Mouse (Mus musculus) stomach, embryonic 15.5 days (tissue): ENCODE data around the gene Narfl. TPM values are rescaled to one million over a fixed set of nuclear protein-coding genes. Genes with fewer than 3 reads are reported as not detected.

Experiments
- ATAC-seq: fragments of 200-750 bp; cut with Nextera tagmentation; 2 replicates; pipeline ENCODE4 v1.8.0; 2017; ENCODE audit warnings: low read depth, moderate number of reproducible peaks, moderate TSS enrichment; ENCODE audit not compliant: insufficient read depth, low FRiP score
- H3K27ac ChIP-seq: fragments of 300-500 bp; sonication (generic); 2 replicates; pipeline ENCODE4 v1.5.1; 2015; ENCODE audit warnings: mild to moderate bottlenecking, inconsistent platforms
- H3K27me3 ChIP-seq: fragments of 300-500 bp; sonication (generic); replicated peaks from 2 replicates; pipeline ENCODE4 v1.6.1; 2015; ENCODE audit warnings: inconsistent platforms
- H3K36me3 ChIP-seq: fragments of 300-500 bp; sonication (generic); 2 replicates; pipeline ENCODE4 v1.6.1; 2015; ENCODE audit warnings: inconsistent platforms
- H3K4me1 ChIP-seq: fragments of 300-500 bp; sonication (generic); 2 replicates; pipeline ENCODE4 v1.6.1; 2015; ENCODE audit warnings: inconsistent platforms
- H3K4me2 ChIP-seq: fragments of 300-500 bp; sonication (generic); 2 replicates; pipeline ENCODE4 v1.6.1; 2015; ENCODE audit warnings: mild to moderate bottlenecking, inconsistent platforms
- H3K4me3 ChIP-seq: fragments of 300-500 bp; sonication (generic); replicated peaks from 2 replicates; pipeline ENCODE4 v1.5.1; 2015; ENCODE audit warnings: inconsistent platforms
- H3K9ac ChIP-seq: fragments of 300-500 bp; sonication (generic); 2 replicates; pipeline ENCODE4 v1.6.1; 2015; ENCODE audit warnings: inconsistent platforms
- H3K9me3 ChIP-seq: fragments of 300-500 bp; sonication (generic); 2 replicates; pipeline ENCODE4 v1.6.1; 2016; ENCODE audit warnings: inconsistent platforms
- WGBS: fragments of 180-500 bp; shearing (Covaris S2); methylation state at CpG from one replicate; pipeline ENCODE4 v1.1.7; 2015; 5-methylcytosine and 5-hydroxymethylcytosine counted together
- polyA plus RNA-seq: library from polyadenylated mRNA; unstranded; fragments of >200 nt; fragmentation: Nextera tagmentation; extraction: Ambion mirVana; gene quantifications from 2 replicates; pipeline ENCODE4 v1.2.1, GENCODE M21; 2015

The Narfl gene
- polyA plus RNA-seq, 1 experiment from 2014 or later = 26.9 TPM

DNA sequence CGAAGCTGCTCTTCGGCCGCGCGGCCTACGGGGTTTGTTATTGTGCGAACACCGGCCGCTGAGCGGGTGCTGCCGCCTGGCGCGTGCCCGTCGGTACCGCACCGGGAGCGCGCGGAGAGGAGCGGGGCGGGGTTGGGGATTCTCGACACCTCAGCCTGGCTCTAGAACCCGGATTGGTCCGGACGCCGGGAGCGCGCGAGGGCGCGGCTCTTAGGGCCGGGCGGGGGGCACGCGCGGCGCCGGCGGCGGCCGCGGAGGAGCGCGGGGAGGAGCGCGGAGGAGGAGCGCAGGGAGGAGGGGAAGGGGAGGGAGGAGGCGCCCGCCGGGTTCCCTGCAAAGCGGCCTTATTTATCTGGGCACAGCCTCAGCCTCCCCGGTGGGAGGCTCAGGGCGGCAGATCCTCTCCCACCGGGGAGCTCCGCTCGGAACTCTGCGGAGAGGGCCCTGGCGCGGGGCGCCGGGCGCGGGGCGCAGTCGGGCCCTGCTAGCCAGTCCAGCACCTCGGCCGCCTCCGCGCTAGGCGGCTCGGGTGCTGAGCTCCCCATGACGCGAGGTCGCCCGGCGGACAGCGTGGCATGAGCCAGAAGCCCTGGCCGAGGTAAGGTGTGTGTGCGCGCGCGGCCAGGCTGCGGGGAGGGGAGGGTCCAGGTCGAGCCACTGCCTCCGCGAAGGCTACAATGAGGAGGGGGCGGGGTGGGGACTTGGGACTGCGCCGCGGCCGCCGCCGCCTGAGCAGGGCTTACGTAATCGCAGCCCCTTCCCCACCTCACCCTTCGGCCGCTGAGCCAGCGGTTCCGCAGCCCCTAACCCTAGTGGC, 35.4 kb downstream of the Narfl start, which contains the start of gene Fbxl16:
TSS of gene Fbxl16 (plus strand) at position 297 of the 817 bp plus-strand sequence.
- Histone ChIP-seq H3K9ac (peak within 1 kb of the TSS; percentile 22), H3K27me3 (peaks cover 49% of the 10 kb centered on the region), H3K9me3 (no peaks in the 10 kb centered on the region), H3K36me3 (no peaks in the 10 kb centered on the region), H3K27ac (peak within 1 kb of the TSS; percentile 16; the same call in 1 of the 2 replicates), H3K4me2 (peak within 1 kb of the TSS; percentile 98), H3K4me1 (peaks cover 9% of the 10 kb centered on the region; the same call in 1 of the 2 replicates), H3K4me3 (peak within 1 kb of the TSS; percentile 66)
- ATAC-seq = peak; percentile 83
- under 1% methylated on average over 90 of the region's 100 CpGs for WGBS

DNA sequence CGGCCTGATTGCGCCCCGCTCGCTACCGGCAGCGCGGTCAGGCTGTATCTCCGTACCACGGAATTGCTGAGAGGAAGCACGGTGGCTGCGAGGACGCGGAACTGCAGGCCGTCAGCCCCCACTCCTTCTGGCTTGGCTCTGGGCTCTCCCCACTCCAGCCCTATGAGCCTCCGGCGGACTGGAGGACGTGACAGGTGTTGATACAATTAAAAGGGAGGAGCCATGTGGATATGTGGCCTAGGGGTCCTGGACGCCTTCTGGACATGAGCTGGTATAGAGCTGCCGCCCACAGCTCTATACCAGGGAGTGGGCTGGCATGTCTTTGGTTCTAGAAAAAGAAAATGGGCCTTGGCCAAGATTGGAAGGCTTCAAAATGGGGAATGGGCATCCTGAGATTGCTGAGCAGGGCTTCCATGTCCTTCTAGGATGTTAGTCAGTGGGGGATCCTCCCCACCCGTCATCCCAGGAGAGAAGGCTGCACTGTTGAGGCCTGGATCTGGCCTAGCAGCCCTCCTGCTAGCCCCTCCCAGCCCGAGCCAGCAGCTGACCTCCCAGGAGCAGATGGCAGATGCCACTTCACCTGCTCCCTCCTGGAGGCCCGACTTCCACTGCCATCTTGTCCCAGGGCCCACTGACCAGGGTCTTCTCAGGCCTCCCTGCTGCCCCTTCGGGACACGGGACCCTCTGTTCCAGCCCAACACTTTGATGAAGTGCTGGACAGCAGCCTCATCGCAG, 36.2 kb downstream of the Narfl start:
- Histone ChIP-seq H3K4me3 (peak overlapping the region; percentile 66), H3K9me3 (no peaks in the 10 kb centered on the region), H3K9ac (peak overlapping the region; percentile 16; the same call in 1 of the 2 replicates), H3K4me1 (peaks cover 9% of the 10 kb centered on the region; the same call in 1 of the 2 replicates), H3K27ac (no peak overlapping the region), H3K36me3 (no peaks in the 10 kb centered on the region), H3K4me2 (peak overlapping the region; percentile 98), H3K27me3 (peaks cover 48% of the 10 kb centered on the region)
- WGBS = 10% methylated on average over 25 of the region's 25 CpGs
- ATAC-seq = no peak

DNA sequence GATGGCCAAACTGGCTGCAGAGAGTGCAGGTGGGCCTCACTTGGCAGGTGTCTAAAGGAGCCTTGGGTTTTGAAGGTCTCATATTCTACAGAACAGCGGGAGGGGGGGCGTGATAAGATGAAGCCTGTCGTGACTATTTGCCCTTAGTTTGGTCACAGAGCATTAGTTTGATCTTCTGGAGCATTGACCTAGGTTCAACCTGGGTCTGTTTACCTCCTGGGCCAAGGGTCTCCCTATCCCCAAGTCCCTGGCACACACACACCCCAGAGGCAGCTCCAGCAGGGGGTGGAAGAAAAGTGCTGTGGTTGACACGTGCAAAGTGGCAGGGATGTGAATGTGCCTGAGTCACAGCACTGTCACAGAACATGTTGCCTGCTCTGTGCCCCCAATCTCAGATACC, 37.3 kb downstream of the Narfl start:
- Histone ChIP-seq H3K4me1 (peaks cover 9% of the 10 kb centered on the region; the same call in 1 of the 2 replicates), H3K9me3 (no peaks in the 10 kb centered on the region), H3K4me3 (no peak overlapping the region), H3K4me2 (no peak overlapping the region), H3K36me3 (no peaks in the 10 kb centered on the region), H3K9ac (no peak overlapping the region), H3K27ac (no peak overlapping the region), H3K27me3 (peaks cover 45% of the 10 kb centered on the region)
- no peak for ATAC-seq
- 71% methylated on average over 4 of the region's 4 CpGs for WGBS

DNA sequence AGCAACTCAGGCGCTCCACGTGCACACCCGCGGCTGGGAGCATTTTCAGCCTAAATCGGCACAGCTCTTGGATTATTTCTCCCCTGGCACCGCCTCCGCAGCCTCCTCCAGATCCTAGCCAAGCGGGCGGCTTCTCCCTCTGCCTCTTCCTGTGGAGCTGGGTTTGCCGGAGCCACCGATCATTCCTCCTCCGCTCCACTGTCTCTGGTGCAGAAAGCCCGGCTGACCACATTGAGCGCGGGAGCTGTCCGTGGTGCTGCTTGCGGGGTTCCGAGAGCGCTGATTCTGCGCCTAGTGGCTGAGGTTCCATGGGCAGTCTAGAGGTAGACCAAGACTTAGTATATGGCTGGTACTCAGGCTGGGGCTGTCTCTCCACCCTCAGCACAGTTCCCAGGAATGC, 39.9 kb downstream of the Narfl start:
- Histone ChIP-seq H3K9me3 (no peaks in the 10 kb centered on the region), H3K4me1 (peaks cover 9% of the 10 kb centered on the region; the same call in 1 of the 2 replicates), H3K36me3 (no peaks in the 10 kb centered on the region), H3K27me3 (peaks cover 48% of the 10 kb centered on the region), H3K9ac (no peak overlapping the region), H3K4me2 (peak overlapping the region; percentile 30), H3K4me3 (no peak overlapping the region), H3K27ac (no peak overlapping the region)
- ATAC-seq = peak; percentile 42
- 2% methylated on average over 20 of the region's 20 CpGs for WGBS

DNA sequence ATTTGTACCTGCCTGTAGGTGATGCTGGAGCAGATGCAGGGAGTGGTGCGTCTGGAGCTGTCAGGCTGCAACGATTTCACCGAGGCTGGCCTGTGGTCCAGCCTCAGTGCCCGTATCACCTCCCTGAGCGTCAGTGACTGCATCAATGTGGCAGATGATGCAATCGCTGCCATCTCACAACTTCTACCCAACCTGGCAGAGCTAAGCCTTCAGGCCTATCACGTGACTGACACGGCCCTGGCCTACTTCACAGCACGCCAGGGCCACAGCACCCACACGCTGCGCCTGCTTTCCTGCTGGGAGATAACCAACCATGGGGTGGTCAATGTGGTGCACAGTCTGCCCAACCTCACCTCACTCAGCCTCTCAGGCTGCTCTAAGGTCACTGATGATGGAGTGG, 44.1 kb downstream of the Narfl start:
- Histone ChIP-seq H3K27ac (no peak overlapping the region), H3K9me3 (no peaks in the 10 kb centered on the region), H3K4me1 (peaks cover 11% of the 10 kb centered on the region; the same call in 1 of the 2 replicates), H3K27me3 (peaks cover 44% of the 10 kb centered on the region), H3K4me3 (no peak overlapping the region), H3K4me2 (no peak overlapping the region), H3K36me3 (no peaks in the 10 kb centered on the region), H3K9ac (no peak overlapping the region)
- 81% methylated on average over 11 of the region's 11 CpGs for WGBS
- ATAC-seq = no peak

DNA sequence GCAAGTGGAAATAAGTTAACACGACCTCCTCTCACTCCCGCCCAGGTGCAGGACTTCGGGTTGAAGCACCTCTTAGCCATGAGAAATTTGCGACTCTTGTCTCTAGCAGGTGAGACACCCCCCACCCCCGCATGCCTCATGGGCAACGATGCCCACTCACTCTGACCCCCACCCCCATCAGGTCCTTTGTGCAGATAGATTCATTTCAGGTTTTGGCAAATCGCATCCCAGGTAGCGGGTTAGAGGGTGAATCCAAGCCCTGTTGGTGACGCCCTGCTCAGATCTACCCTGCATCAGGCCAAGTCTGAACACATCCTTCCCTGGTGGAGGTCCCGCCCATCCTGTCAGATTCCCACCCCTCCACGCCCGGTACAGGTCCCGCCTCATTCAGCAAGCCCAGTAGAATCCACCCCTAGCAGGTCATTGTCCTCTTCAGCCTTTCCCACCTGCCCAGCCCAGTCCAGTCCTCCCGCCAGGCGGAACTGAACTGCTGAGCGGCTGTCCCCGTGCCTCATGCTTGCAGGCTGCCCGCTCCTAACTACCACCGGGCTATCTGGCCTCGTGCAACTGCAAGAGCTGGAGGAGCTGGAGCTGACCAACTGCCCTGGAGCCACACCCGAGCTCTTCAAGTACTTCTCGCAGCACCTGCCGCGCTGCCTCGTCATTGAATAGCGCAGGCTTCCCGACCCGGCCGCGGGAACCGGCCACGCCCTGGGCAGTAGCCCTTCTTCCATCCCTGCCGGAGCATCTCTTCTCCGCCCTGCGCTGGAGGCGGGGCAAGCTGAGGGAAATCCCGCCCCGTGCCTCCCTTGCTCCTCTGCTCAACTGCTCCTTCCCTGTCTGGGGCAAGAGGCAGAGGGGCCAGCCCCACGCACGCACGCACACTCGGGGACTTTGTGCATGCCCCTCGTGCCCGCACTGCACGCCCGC, 45.5 kb downstream of the Narfl start:
- 7% methylated on average over 46 of the region's 46 CpGs for WGBS
- Histone ChIP-seq H3K27ac (no peak overlapping the region), H3K4me1 (peaks cover 8% of the 10 kb centered on the region), H3K4me3 (peak overlapping the region; percentile 17; the same call in 1 of the 2 replicates), H3K4me2 (peak overlapping the region; percentile 46), H3K9ac (no peak overlapping the region), H3K27me3 (peaks cover 37% of the 10 kb centered on the region), H3K9me3 (no peaks in the 10 kb centered on the region), H3K36me3 (no peaks in the 10 kb centered on the region)
- peak; percentile 24; the same call in 1 of the 2 replicates for ATAC-seq

DNA sequence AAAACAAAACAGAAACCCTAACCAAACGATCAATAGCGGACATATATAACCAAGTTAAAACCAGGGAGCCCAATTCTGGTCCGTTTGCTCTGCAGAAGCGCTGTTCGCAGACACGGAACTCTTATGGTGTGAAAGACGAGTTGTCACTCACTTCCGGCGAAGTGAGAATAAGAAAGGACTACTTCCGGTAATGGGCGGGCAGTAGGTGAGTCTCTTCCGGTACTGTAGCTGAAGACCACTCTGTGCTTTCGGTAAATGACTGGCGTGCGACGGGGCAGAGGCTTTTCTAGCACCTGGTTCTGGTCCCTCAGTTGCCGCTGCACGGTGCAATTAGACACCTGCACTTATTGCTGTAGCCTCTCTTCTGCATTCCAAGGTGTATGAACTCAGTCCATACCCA, 49.9 kb downstream of the Narfl start, which contains the start of gene Wdr24:
TSS of gene Wdr24 (plus strand) at position 176 of the 400 bp plus-strand sequence.
- Histone ChIP-seq H3K9ac (peak within 1 kb of the TSS; percentile 25; the same call in 1 of the 2 replicates), H3K36me3 (peaks cover 6% of the 10 kb centered on the region; the same call in 1 of the 2 replicates), H3K27me3 (peaks cover 26% of the 10 kb centered on the region), H3K27ac (no peak within 1 kb of the TSS), H3K4me1 (peaks cover 33% of the 10 kb centered on the region), H3K9me3 (no peaks in the 10 kb centered on the region), H3K4me2 (peak within 1 kb of the TSS; percentile 71), H3K4me3 (peak within 1 kb of the TSS; percentile 60)
- WGBS = under 1% methylated on average over 18 of the region's 18 CpGs
- ATAC-seq = peak; percentile 65

DNA sequence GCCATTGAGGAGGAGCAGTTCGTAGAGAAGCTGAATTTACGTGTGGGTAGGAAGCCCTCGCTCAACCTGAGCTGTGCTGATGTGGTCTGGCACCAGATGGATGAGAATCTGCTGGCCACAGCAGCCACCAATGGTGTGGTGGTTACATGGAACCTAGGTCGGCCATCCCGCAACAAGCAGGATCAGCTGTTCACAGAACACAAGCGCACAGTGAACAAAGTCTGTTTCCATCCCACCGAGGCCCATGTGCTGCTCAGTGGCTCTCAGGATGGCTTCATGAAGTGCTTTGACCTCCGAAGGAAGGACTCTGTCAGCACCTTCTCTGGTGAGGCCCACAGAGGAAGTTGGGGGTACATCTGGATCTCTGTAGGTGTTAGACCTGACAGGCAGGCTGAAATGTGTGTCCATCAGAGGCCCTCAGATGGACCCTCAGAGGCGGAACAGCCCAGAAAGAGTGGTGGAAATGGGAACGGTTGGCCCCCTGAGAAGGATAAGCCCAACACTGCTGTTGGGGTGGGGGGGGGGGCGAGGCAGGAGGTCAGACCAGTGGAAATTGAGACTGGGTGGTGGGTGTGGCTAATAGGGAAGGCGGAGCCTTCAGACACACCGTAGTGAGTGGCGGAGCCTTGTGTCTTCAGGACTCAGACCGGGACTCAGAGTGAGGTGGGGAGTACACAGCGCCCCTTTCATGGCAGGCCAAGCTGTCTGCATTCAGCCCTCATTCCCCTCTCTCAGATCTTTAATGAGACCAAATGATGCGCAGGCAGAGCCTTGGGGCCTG, 51.0 kb downstream of the Narfl start:
- H3K27ac ChIP-seq = no peak overlapping the region
- H3K9me3 ChIP-seq = no peaks in the 10 kb centered on the region
- peak overlapping the region; percentile 71 for H3K4me2 ChIP-seq
- ATAC-seq = no peak
- WGBS = 68% methylated on average over 16 of the region's 17 CpGs
- H3K36me3 ChIP-seq = peaks cover 6% of the 10 kb centered on the region; the same call in 1 of the 2 replicates
- peak overlapping the region; percentile 60 for H3K4me3 ChIP-seq
- H3K4me1 ChIP-seq = peaks cover 33% of the 10 kb centered on the region
- peaks cover 15% of the 10 kb centered on the region for H3K27me3 ChIP-seq
- no peak overlapping the region for H3K9ac ChIP-seq

DNA sequence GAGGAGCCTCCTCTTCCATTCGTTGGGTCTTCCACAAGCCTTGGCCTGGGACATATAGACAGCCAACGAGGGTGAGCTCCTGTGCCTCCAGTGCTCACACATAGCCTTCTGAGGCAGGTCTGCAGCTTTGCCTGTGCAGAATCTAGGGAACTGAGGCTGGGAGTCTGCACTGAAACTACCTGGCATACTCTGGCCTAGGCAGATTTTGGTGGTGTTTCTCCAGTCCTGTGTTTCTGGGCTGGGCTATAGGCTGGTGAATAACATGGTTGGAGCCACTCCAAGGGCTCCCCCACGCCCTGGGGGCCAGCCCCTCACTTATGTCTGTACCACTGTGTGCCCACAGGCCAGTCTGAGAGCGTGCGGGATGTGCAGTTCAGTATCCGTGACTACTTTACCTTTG, 51.7 kb downstream of the Narfl start:
- Histone ChIP-seq H3K36me3 (peaks cover 6% of the 10 kb centered on the region; the same call in 1 of the 2 replicates), H3K9ac (no peak overlapping the region), H3K27me3 (peaks cover 8% of the 10 kb centered on the region), H3K9me3 (no peaks in the 10 kb centered on the region), H3K4me2 (no peak overlapping the region), H3K4me3 (no peak overlapping the region), H3K27ac (no peak overlapping the region), H3K4me1 (peaks cover 41% of the 10 kb centered on the region)
- no peak for ATAC-seq
- WGBS = 87% methylated on average over 6 of the region's 6 CpGs

DNA sequence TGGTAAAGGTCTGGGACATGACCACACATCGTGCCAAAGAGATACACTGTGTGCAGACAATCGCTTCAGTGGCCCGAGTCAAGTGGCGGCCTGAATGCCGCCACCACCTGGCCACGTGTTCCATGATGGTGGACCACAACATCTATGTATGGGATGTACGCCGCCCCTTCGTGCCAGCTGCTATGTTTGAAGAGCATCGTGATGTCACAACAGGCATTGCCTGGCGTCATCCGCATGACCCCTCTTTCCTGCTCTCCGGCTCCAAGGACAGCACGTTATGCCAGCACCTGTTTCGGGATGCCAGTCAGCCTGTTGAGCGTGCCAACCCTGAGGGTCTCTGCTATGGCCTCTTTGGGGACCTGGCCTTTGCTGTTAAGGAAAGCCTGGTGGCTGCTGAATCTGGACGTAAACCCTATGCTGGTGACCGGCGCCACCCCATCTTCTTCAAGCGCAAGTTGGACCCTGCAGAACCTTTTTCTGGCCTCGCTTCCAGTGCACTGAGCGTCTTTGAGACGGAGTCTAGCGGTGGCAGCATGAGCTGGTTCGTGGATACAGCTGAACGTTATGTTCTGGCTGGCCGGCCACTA, 52.5 kb downstream of the Narfl start:
- H3K36me3 ChIP-seq = peaks cover 14% of the 10 kb centered on the region
- H3K9ac ChIP-seq = no peak overlapping the region
- no peak for ATAC-seq
- H3K27ac ChIP-seq = no peak overlapping the region
- no peak overlapping the region for H3K4me2 ChIP-seq
- H3K27me3 ChIP-seq = 0 out of 2 replicates have a peak, but pooled peaks cover 4% of the 10 kb centered on the region
- no peaks in the 10 kb centered on the region for H3K9me3 ChIP-seq
- H3K4me1 ChIP-seq = peaks cover 48% of the 10 kb centered on the region
- H3K4me3 ChIP-seq = no peak overlapping the region
- 94% methylated on average over 27 of the region's 27 CpGs for WGBS
